Mouse (Mus musculus): ENCODE measurements at regions not wholly inside any gene's neighbourhood (a gene's known extent, or its start where the extent isn't known, plus 50 kb on each side); places are given as distances from the start of the nearest gene placed in this dataset.

DNA sequence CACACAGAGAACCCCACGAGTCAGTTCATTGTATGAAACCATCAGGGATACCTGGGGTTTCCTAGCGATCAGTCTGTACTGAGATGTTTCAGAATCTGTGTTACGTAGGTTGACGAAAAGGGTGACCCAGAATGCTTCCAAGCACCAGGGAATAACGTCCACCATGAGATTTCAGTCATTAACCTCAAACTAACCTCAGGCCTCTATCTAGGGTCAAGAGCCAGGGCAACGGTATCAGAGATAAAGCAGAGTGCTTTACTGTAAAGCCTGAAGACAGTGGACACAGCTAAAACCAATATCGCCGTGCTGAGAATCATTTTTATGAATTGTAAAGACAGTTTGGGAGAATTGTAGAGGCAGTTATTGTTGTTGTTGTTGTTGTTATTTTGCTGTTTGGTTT is 52.9 kb upstream of the Errfi1 start:
- Histone ChIP-seq H3K4me3 (ENCODE audit: low read depth, low read length) (no peak overlapping the region), H3K27me3 (ENCODE audit: control insufficient read depth, insufficient read depth, low read length) (no peaks in the 10 kb centered on the region), H3K4me2 (no peak overlapping the region), H3K9ac (ENCODE audit: low read length) (no peak overlapping the region), H3K27ac (ENCODE audit: low read depth, low read length) (no peak overlapping the region), H3K36me3 (ENCODE audit: control insufficient read depth, insufficient read depth, low read length) (no peaks in the 10 kb centered on the region), H3K9me3 (ENCODE audit: control insufficient read depth, low read length) (no peaks in the 10 kb centered on the region), H3K4me1 (ENCODE audit: control insufficient read depth, insufficient read depth, low read length) (no peaks in the 10 kb centered on the region)
- 95% methylated on average over 8 of the region's 8 CpGs for WGBS
- DNase-seq (ENCODE audit: low spot score, missing footprints) (no peak), ATAC-seq (ENCODE audit: low FRiP score) (no peak)

DNA sequence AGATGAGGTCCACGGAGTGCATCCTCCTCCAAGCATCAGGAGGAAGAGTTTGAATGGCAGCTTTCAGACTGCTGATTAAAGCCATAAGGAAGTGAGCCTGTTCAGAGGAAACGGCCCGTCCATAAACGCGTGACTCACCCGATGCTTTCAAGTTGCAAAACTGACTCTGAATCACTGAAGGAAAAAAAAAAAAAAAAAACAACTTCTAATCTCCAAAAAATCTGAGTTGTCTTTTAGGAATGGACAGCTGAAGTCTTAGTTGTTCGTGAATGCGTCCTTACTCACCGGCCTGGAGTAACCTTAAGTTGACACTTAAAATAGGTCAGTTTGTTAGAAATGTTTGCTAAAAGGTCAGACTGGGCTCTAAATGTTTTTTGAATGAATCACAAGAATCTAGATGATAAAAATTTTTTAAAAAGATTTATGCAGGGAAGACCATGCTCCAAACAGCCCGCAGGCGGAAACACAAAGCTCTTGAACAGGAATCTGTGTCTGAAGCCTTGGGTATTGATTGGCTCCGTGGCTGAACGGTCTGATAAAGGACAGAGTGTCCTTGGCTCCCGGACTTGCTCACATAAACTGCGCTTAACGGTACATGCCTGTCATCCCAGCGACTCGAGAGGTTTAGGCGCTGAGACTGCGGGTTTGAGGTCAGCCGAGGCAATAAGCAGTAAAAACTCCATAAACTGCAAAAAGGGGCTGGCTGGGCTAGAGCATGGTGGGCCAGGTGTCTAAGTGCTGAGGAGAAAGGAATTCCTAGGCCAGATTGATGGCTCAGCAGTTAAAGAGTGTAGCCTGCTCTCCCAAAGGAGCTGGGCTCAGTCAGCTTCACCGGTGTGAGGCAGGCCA is 53.9 kb upstream of the Errfi1 start:
- DNase-seq (ENCODE audit: low spot score, missing footprints) (no peak), ATAC-seq (ENCODE audit: low FRiP score) (no peak)
- Histone ChIP-seq H3K27ac (ENCODE audit: low read depth, low read length) (no peak overlapping the region), H3K9me3 (ENCODE audit: control insufficient read depth, low read length) (no peaks in the 10 kb centered on the region), H3K9ac (ENCODE audit: low read length) (no peak overlapping the region), H3K4me1 (ENCODE audit: control insufficient read depth, insufficient read depth, low read length) (peaks cover 3% of the 10 kb centered on the region), H3K4me2 (no peak overlapping the region), H3K4me3 (ENCODE audit: low read depth, low read length) (no peak overlapping the region), H3K36me3 (ENCODE audit: control insufficient read depth, insufficient read depth, low read length) (no peaks in the 10 kb centered on the region), H3K27me3 (ENCODE audit: control insufficient read depth, insufficient read depth, low read length) (no peaks in the 10 kb centered on the region)
- WGBS, result 76% methylated on average over 22 of the region's 22 CpGs

DNA sequence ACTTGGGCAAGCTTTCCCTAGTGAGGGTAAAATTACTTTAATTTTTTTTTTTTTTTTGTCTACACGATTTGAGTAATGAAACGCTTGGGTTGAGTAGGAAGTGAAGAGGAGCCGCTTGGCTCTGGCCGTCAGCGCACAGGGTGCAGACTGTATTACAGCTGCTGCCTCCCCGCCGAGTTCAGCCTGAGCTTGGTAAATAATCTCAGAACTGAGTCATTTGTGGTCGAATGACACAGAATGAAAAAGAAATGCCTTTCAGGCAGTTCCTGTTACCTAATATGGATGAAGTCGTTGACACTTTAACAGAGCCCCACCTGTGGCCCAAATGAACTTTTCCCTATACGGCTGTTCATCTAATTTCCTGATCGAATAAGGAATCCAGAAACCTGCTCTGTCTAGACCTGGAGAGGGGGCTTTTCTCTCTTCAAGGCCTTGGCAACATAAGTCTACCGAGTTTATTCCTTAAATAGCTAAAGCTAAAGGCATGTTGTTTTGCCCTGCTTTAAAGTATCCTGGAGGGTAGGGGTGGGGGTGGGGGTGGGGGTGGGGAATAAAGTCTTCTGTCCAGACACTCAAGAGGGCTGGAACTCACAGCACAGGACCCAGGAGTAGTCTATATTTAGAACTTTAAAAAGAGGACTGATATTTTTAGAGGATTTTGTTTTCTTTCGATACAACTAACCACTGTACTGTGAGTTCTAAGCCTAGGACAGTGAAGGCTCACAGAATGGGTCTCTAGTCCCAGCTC is 54.8 kb upstream of the Errfi1 start:
- WGBS, result 55% methylated on average over 13 of the region's 13 CpGs

DNA sequence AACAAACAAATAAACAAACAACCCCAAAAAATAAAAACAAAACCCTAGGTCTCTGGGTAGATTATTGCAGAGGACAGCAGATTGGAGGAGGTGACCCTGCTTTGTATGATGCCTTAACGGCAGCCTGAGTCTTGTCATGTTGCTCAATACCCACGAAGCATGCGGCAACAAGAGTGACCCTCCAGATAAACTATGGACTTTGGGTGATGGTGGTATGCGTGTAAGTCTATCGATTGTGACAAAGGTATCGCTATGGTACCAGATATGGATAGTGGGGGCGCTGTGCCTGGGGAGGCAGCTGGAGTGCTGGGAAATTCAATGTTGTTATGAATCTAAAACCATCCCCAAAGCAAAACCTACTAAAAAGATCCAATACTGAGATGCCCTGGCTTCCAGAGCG is 55.4 kb upstream of the Errfi1 start:
- Histone ChIP-seq H3K9me3 (ENCODE audit: control insufficient read depth, low read length) (no peaks in the 10 kb centered on the region), H3K27ac (ENCODE audit: low read depth, low read length) (no peak overlapping the region), H3K4me1 (ENCODE audit: control insufficient read depth, insufficient read depth, low read length) (peaks cover 11% of the 10 kb centered on the region), H3K27me3 (ENCODE audit: control insufficient read depth, insufficient read depth, low read length) (no peaks in the 10 kb centered on the region), H3K36me3 (ENCODE audit: control insufficient read depth, insufficient read depth, low read length) (no peaks in the 10 kb centered on the region), H3K9ac (ENCODE audit: low read length) (no peak overlapping the region), H3K4me2 (no peak overlapping the region), H3K4me3 (ENCODE audit: low read depth, low read length) (no peak overlapping the region)
- ATAC-seq (ENCODE audit: low FRiP score) (no peak), DNase-seq (ENCODE audit: low spot score, missing footprints) (no peak)
- 93% methylated on average over 8 of the region's 8 CpGs for WGBS

More for the DNA sequence above, 54.8 kb upstream of the Errfi1 start:
- H3K4me2 ChIP-seq, result no peak overlapping the region
- H3K9me3 ChIP-seq (ENCODE audit: control insufficient read depth, low read length), result no peaks in the 10 kb centered on the region
- no peak overlapping the region for H3K9ac ChIP-seq (ENCODE audit: low read length)
- no peak overlapping the region for H3K27ac ChIP-seq (ENCODE audit: low read depth, low read length)
- no peak for ATAC-seq (ENCODE audit: low FRiP score)
- H3K4me1 ChIP-seq (ENCODE audit: control insufficient read depth, insufficient read depth, low read length), result peaks cover 11% of the 10 kb centered on the region
- H3K4me3 ChIP-seq (ENCODE audit: low read depth, low read length), result no peak overlapping the region
- DNase-seq (ENCODE audit: low spot score, missing footprints), result no peak
- H3K27me3 ChIP-seq (ENCODE audit: control insufficient read depth, insufficient read depth, low read length), result no peaks in the 10 kb centered on the region
- H3K36me3 ChIP-seq (ENCODE audit: control insufficient read depth, insufficient read depth, low read length), result no peaks in the 10 kb centered on the region

DNA sequence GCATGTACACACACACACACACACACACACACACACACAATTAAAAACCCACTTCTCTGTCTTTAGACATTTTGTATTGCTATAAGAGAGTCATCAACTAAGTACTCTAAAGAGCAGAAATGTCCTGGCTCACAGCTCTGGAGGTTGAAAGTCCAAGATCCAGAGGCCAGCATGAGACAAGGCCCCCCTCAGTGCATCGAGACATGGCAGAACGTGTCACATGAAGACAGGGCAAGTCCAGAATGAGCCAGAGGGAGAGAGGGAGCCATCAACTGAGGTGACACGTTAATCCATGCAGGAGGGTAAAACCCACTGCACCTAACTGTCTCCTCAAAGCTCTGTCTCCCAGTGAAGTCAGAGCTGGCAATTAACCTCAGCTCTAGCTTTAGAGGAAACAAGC is 56.7 kb upstream of the Errfi1 start:
- ATAC-seq (ENCODE audit: low FRiP score), result no peak
- no peak overlapping the region for H3K4me3 ChIP-seq (ENCODE audit: low read depth, low read length)
- no peak overlapping the region for H3K27ac ChIP-seq (ENCODE audit: low read depth, low read length)
- 87% methylated on average over 3 of the region's 3 CpGs for WGBS
- no peaks in the 10 kb centered on the region for H3K36me3 ChIP-seq (ENCODE audit: control insufficient read depth, insufficient read depth, low read length)
- H3K4me1 ChIP-seq (ENCODE audit: control insufficient read depth, insufficient read depth, low read length), result peaks cover 11% of the 10 kb centered on the region
- H3K9ac ChIP-seq (ENCODE audit: low read length), result no peak overlapping the region
- no peak for DNase-seq (ENCODE audit: low spot score, missing footprints)
- no peak overlapping the region for H3K4me2 ChIP-seq
- H3K27me3 ChIP-seq (ENCODE audit: control insufficient read depth, insufficient read depth, low read length), result no peaks in the 10 kb centered on the region
- H3K9me3 ChIP-seq (ENCODE audit: control insufficient read depth, low read length), result no peaks in the 10 kb centered on the region

DNA sequence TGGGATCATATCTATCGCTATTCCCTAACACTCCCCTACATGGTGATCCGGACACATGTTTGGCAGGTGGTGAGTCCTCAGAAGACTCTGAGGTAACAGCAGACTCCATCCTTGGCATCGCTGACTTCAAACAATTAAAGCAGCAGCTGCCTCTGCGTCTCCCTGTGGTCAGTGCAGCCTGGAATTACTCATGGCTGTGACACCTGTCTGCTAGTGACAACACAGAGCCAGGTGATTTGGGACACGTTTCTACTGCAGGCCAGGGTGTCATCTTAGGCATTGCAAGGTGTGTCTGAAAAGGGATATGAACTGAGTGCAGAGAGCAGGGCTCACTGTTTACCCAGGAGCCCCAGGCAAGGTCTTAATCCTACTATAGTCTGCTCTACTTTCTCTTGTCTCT is 58.8 kb upstream of the Errfi1 start:
- 57% methylated on average over 5 of the region's 5 CpGs for WGBS
- Histone ChIP-seq H3K9me3 (ENCODE audit: control insufficient read depth, low read length) (no peaks in the 10 kb centered on the region), H3K4me2 (no peak overlapping the region), H3K27me3 (ENCODE audit: control insufficient read depth, insufficient read depth, low read length) (no peaks in the 10 kb centered on the region), H3K9ac (ENCODE audit: low read length) (0 out of 2 replicates have a peak overlapping the region, but pooled peaks have one; percentile 5), H3K27ac (ENCODE audit: low read depth, low read length) (peak overlapping the region; percentile 30; the same call in 1 of the 2 replicates), H3K4me1 (ENCODE audit: control insufficient read depth, insufficient read depth, low read length) (peaks cover 11% of the 10 kb centered on the region), H3K36me3 (ENCODE audit: control insufficient read depth, insufficient read depth, low read length) (no peaks in the 10 kb centered on the region), H3K4me3 (ENCODE audit: low read depth, low read length) (no peak overlapping the region)
- DNase-seq (ENCODE audit: low spot score, missing footprints) (no peak), ATAC-seq (ENCODE audit: low FRiP score) (peak; percentile 19; the same call in 1 of the 2 replicates)

DNA sequence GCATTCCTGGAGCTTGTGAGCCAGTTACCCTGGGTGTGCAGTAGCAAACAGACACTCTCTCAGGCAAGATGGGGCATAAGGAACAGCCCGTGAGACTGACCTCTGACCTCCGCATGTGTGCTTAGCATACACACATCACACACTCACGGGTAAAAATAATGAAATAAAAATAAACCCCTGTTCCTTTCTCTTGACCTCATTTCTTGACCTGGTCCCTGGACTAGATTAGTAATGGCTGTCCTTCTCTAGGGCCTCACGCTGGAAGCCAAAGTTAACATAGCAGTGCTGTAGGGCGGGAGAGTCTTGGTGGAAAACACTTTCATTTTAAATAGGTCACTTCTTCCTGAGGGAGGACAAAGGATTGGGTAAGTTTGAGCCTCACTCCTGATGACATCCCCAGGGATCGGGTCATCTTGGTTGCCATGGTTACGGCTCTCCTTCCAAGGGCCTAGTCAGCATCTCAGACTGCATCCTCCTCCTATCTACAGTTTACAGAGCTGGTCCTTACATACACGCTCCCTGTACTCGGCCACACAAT is 59.4 kb upstream of the Errfi1 start:
- Histone ChIP-seq H3K4me1 (ENCODE audit: control insufficient read depth, insufficient read depth, low read length) (peaks cover 11% of the 10 kb centered on the region), H3K36me3 (ENCODE audit: control insufficient read depth, insufficient read depth, low read length) (no peaks in the 10 kb centered on the region), H3K4me3 (ENCODE audit: low read depth, low read length) (no peak overlapping the region), H3K9ac (ENCODE audit: low read length) (0 out of 2 replicates have a peak overlapping the region, but pooled peaks have one; percentile 5), H3K27ac (ENCODE audit: low read depth, low read length) (0 out of 2 replicates have a peak overlapping the region, but pooled peaks have one; percentile 30), H3K27me3 (ENCODE audit: control insufficient read depth, insufficient read depth, low read length) (no peaks in the 10 kb centered on the region), H3K9me3 (ENCODE audit: control insufficient read depth, low read length) (no peaks in the 10 kb centered on the region), H3K4me2 (no peak overlapping the region)
- ATAC-seq (ENCODE audit: low FRiP score), result peak; percentile 70
- peak; percentile 86 for DNase-seq (ENCODE audit: low spot score, missing footprints)
- 35% methylated on average over 9 of the region's 9 CpGs for WGBS

DNA sequence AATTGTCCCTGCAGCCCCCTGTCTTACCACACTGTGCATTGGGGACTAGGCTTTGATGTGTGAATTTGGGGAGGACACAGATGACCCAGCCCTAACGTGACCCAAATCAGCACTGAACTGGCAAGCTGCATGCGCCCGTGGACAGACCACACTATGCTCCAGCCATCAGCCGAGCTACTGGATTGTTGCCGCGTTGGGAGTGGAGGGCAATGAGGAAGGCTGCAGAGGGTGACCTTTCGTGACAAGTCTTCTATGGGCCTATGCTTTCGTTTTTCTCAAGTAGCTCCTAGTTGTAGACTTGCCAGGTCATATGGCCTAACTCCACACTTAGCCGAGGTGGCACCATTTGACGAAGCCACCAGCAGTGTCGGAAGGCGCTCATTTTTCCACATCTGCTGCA is 60.6 kb upstream of the Errfi1 start:
- Histone ChIP-seq H3K27me3 (ENCODE audit: control insufficient read depth, insufficient read depth, low read length) (no peaks in the 10 kb centered on the region), H3K27ac (ENCODE audit: low read depth, low read length) (no peak overlapping the region), H3K4me1 (ENCODE audit: control insufficient read depth, insufficient read depth, low read length) (peaks cover 11% of the 10 kb centered on the region), H3K4me2 (no peak overlapping the region), H3K4me3 (ENCODE audit: low read depth, low read length) (no peak overlapping the region), H3K9me3 (ENCODE audit: control insufficient read depth, low read length) (no peaks in the 10 kb centered on the region), H3K9ac (ENCODE audit: low read length) (no peak overlapping the region), H3K36me3 (ENCODE audit: control insufficient read depth, insufficient read depth, low read length) (no peaks in the 10 kb centered on the region)
- DNase-seq (ENCODE audit: low spot score, missing footprints) (no peak), ATAC-seq (ENCODE audit: low FRiP score) (no peak)
- WGBS, result 82% methylated on average over 12 of the region's 12 CpGs

DNA sequence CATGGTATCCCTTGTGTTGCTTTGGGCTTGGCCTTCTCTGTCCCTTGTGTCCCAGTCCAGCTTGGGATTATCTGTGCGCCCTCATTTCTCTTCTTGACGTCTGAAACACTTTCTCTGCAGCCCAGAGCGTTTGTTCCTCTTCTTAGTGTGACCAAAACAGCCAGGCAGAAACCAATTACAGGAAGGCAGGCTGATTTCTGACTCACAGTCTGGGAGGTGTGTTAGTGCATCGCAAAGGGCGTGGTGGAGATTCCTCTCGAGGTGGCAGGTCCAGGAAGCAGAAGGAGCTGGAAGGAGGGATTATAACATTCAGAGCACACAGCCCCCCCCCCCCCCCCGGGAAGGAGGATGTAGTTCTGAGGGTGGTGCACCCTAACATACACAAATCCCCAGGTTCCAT is 64.6 kb upstream of the Errfi1 start:
- WGBS, result 79% methylated on average over 7 of the region's 7 CpGs
- no peak overlapping the region for H3K4me3 ChIP-seq (ENCODE audit: low read depth, low read length)
- H3K9ac ChIP-seq (ENCODE audit: low read length), result no peak overlapping the region
- no peaks in the 10 kb centered on the region for H3K36me3 ChIP-seq (ENCODE audit: control insufficient read depth, insufficient read depth, low read length)
- no peak overlapping the region for H3K4me2 ChIP-seq
- H3K27me3 ChIP-seq (ENCODE audit: control insufficient read depth, insufficient read depth, low read length), result no peaks in the 10 kb centered on the region
- no peaks in the 10 kb centered on the region for H3K9me3 ChIP-seq (ENCODE audit: control insufficient read depth, low read length)
- H3K4me1 ChIP-seq (ENCODE audit: control insufficient read depth, insufficient read depth, low read length), result peaks cover 2% of the 10 kb centered on the region
- H3K27ac ChIP-seq (ENCODE audit: low read depth, low read length), result no peak overlapping the region
- DNase-seq (ENCODE audit: low spot score, missing footprints), result no peak
- ATAC-seq (ENCODE audit: low FRiP score), result no peak

All from midbrain, embryonic 11.5 days (tissue).